Mouse (Mus musculus) T-helper 17 cell (primary cell): ENCODE data around the gene Aspscr1.

Source experiments
- in situ Hi-C, 2 experiments: fragments of 300-600 bp; cut with MboI, MseI; formaldehyde crosslinking; loops; 1 replicate in 1 of 2; 2 replicates in 1 of 2; pipeline ENCODE4 v1.15.1; 2025; ENCODE audit warnings: high pct_unique_total_duplicates in 2 of 2

Gene Aspscr1

DNA sequence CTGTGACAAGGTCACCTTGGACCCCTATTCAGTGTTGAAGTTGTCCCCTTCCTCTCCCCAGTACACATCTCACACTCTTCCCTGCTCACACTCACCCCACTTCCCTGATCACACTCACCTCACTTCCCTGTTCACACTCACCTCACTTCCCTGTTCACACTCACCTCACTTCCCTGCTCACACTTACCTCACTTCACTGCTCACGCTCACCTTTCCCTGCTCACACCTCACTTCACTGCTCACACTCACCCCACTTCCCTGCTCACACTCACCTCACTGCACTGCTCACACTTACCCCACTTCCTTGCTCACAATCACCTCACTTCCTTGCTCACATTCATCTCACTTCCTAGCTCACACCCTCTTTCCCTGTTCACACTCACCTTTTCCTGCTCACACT lies 58.6 kb downstream of the Aspscr1 start:
- in situ Hi-C loops, result no loop called here

DNA sequence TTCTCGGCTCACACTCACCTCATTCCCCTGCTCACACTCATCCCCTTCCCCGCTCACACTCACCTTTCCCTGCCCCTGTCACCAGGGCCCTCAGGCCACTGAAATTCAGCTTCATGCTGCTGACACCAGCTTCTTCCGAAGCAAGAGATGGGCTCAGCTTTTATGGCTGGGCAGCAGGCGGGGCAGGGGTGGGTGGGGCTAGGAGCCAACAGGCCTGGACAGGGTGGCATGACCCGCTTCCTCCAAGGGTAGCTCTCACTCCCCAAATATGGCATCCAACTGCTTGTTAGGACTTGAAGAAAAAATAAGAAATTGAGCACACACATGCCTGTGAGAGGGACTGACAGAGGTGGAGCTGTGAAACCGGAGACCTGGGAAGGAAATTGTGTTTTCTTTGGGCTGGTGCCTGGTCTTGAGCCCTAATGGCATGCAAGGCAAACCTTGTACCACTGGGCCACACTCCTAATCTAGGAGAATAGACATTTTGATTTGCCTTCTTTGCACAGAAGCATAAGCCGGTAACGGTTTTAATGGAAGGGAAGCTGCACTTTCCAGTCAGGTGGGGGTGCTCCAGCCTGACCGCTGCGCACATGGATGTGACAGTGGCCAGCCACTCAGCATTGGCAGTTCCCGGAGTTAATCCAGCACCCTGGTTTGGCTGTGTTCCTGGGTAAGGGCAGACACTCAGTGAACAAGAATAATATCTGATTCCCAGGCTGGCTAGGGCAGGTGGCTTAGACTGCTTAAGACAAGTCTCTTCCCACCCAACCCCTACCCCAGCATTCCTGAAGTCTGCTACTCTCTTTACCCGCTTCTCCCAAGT lies 59.3 kb downstream of the Aspscr1 start, which contains the start of gene Cbr2:
TSS of gene Cbr2 (minus strand) at position 257 of the 823 bp plus-strand sequence.
- in situ Hi-C loops, result no loop called here

DNA sequence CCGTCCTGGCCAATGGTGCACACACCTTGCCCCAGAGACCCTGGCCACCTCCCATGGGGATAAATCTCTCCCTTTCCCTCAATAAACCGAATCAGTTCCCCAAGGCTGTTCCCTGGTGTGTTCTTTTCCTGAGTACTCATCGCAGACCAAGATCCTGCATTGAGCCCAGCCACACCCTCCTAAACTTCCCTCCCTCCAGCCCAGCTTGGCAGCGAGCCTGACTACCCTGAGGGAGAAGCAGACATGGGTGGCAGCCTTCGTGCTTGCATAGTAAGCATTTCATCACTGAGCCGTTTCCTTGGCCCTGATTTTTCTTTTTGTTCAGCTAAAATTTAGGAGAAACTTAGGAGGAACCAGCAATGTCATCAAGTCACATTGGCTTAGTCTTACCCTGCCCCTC lies 60.7 kb downstream of the Aspscr1 start:
- in situ Hi-C loops, result no loop called here

DNA sequence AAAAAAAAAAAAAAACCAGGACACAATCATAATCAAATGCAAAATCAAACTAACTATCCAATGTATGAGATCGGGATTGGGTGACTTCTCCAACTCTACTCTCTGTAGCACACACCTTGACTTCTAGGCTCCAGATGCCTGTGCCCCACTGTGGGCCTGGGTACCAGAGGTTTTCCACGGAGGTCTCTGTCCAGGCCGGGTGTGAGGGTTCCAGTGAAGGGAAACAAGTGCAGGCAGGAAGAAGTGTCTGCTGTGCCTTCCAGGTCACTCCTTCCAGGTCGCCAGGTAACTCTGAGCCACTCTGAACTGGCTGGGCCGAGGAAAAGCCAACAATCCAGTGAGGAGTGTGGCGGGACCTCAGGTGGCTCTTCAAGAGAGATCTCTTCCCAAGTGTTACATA lies 63.7 kb downstream of the Aspscr1 start:
- in situ Hi-C loops, result no loop called here

DNA sequence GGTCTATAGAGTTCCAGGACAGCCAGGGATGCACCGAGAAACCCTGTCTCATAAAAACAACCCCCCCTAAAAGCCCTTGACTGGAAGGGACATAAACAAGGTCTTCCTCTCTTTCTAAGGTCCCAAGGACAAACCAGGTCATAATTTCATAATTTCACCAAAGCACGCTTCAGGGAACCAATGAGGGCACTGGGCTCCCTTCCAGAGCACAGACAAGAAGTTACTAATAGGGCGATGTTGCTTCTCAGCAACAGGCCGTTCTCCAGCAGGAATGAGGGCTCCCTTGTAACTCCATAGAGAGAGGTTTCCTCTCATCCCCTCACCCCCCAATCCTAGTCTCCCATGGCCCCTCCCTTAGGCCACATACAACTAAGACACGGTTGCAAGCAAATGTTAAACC lies 68.2 kb downstream of the Aspscr1 start:
- in situ Hi-C loops, result loop anchor here in 1 of 2 experiments (10.0 kb wide), 1 partner anchor 1116 kb away; no protein-coding TSS in a partner anchor

DNA sequence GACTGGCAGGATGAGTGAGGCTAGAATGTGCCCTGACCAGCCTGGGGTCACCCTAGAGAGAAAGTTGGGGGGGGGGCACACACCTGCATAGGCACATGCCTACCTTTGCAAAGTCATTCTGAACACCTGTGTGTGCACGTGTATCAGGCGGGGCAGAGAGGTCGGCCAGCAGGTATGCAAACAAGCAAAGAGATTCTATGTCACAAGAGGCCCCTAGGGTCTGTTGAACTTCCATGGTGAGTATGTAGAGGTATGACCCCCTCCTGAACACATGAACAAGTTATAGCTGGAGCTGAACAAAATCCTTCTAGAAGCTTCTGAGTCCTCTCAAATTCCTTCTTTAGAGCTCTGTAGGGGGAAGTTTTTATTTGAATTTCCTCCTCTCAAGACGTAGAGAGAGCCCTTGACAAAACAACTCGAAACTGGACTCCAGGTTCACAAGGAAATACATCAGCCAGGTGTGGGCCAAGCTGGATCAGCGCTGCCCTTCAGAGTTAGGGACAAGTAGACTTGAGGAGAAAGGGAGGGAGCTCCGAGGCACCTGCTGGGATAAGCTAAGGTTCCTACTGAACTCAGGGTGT lies 71.4 kb downstream of the Aspscr1 start:
- in situ Hi-C loops, result loop anchor here in 1 of 2 experiments (10.0 kb wide), 1 partner anchor 1119 kb away; no protein-coding TSS in a partner anchor

DNA sequence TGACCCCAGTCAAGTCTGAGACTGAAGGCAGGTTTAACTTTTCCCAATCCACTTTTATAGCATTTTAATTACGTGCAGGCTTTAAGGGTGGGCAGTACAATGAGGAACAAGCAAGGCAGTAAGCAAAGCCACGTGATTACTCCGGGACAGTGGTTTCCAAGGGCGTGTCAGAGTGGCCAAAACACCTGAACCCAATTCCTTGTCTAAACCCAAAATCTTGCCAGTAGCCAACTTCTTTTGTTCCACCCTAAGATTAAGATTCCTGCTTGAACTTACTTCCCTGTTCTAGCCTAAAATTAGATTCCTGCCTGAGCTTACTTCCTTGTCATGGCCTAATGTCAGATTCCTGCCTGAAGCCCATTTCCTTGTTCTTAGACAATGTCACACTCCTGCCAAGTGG lies 75.2 kb downstream of the Aspscr1 start:
- in situ Hi-C loops, result loop anchor here in 1 of 2 experiments (10.0 kb wide), 1 partner anchor 1123 kb away; no protein-coding TSS in a partner anchor

DNA sequence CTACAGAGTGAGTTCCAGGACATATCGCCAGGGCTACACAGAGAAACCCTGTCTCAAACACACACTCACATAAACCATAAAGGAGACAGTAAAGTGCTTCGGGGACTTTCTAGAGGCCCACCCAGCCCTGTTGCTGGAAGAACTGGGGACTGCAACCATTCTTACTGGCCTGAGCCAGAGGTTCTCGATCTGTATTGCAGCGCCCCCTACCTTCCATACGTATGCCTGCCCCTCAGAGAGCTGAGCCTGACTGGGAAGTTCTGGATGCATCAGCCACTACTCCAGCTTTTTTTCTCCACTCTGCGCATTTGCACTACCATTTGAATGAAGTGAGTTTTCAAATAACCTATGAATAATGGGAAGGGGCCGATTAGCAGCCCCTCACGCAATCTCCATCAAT lies 76.7 kb downstream of the Aspscr1 start:
- in situ Hi-C loops, result loop anchor here in 1 of 2 experiments (10.0 kb wide), 1 partner anchor 1125 kb away; no protein-coding TSS in a partner anchor

- in situ Hi-C loops, result no loop called here
Measured at GRCm38 (mm10) chr11:120751606-120752005, 78.8 kb downstream of the Aspscr1 start.
